Mouse (Mus musculus): ENCODE measurements around the gene Hist1h4b. TPM values are rescaled to one million over a fixed set of nuclear protein-coding genes. Genes with fewer than 3 reads are reported as not detected.
A peak's percentile ranks its signal among the peaks of the same experiment; 100 is the strongest.

Gene Hist1h4b
- total RNA-seq, 2 experiments from 2014 or later: 57.3 to 79.4 TPM

DNA sequence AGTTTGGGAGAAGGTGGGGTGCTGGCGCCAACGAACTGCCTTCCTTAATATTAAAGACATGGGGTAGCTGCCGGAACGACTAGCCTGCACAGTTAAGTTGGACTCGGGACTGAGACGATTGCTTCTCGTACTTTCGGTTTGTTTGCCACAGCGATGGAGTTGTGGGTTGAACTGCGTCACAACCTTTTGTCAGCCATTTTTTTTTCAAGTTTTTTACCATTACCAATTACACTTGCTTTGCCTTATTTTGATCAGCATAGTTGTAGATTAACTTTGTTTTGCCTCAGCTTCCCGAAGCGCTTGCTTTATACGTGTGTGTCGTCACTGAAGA lies 16.9 kb upstream of the Hist1h4b start:
- no peak for DNase-seq (ENCODE audit: low spot score in 2 of 2)

GRCm38 (mm10) chr13:23740256-23740840 lies 16.5 kb upstream of the Hist1h4b start:
- no peak for DNase-seq (ENCODE audit: low spot score in 2 of 2)

DNA sequence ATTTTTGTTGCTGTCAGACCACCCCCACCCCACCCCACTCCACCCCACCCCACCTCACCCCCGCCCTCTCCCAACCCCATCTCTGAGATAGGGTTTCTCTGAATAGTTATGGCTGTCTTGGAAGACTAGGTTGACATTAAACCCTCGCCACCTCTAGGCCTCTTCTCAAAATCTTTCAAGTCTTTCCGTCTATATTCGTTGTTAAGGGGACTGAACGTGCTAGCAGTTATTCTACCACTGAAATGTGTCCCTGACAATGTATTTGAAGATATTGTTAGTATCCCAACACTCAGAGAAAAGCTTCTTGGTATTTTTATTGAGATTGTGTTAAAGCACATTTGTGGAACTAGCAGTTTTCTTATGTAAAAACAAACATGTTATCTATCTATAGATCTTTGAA lies 15.9 kb upstream of the Hist1h4b start:
- no peak for DNase-seq (ENCODE audit: low spot score in 2 of 2)

- no peak for DNase-seq (ENCODE audit: low spot score in 2 of 2)
These were observed 14.8 kb upstream of the Hist1h4b start for GRCm38 (mm10) chr13:23742007-23742406.

- no peak for DNase-seq (ENCODE audit: low spot score in 2 of 2)
These were observed 13.6 kb upstream of the Hist1h4b start for GRCm38 (mm10) chr13:23743215-23743614.

DNA sequence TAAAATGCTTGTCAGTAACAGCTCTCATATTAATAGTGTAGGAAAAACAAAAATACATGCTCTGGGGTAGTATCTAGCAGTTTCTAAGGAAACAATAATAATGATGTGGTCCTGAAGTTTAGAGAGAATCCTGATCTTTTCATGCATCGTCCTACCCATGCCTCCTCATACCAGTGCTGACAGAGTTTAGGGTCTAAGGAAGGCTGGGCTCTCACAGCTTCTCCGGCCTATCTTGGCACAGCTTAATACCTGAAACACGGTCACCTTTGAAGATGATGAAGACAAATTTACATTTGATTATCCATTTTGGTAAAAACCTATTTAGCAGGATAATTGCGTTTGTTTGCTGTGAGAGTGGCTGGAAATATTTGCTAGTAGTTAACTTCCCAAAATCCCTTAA lies 12.8 kb upstream of the Hist1h4b start:
- DNase-seq (ENCODE audit: low spot score in 2 of 2): no peak

DNA sequence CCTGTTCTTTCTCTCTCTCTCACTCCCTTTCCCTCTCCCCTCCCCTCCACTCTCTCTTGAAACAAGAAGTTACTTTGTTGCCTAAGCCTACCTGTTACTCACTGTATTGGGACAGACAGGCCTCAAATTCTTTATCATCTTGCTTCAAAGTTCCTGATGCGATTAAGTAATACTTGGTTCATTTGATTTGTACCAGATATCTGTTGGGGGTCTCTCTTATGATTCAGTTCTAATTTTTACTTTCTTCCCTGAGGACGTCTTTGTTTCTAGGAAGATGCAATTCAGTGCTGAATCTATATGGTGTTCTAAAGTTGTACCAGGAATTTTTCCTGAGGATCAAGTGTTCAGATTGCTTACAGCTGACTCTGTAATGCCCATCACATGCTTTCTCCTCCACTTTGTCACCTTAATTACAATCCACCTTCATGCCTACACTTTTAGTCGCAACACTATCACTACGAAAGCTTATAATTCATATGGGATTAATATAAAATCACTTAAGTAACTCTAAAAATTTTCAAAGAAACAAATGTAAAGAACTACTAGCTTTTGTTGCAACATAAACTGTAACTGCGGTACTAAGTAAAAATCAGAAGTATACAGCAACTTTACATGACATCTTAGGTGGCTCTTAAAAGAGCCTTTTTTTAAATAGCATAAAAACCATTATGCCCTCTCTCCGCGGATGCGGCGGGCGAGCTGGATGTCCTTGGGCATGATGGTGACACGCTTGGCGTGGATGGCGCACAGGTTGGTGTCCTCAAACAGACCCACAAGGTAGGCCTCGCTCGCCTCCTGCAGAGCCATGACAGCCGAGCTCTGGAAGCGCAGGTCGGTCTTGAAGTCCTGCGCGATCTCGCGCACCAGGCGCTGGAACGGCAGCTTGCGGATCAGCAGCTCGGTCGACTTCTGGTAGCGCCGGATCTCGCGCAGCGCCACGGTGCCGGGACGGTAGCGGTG lies 12.1 kb upstream of the Hist1h4b start:
- no peak for DNase-seq (ENCODE audit: low spot score in 2 of 2)

DNA sequence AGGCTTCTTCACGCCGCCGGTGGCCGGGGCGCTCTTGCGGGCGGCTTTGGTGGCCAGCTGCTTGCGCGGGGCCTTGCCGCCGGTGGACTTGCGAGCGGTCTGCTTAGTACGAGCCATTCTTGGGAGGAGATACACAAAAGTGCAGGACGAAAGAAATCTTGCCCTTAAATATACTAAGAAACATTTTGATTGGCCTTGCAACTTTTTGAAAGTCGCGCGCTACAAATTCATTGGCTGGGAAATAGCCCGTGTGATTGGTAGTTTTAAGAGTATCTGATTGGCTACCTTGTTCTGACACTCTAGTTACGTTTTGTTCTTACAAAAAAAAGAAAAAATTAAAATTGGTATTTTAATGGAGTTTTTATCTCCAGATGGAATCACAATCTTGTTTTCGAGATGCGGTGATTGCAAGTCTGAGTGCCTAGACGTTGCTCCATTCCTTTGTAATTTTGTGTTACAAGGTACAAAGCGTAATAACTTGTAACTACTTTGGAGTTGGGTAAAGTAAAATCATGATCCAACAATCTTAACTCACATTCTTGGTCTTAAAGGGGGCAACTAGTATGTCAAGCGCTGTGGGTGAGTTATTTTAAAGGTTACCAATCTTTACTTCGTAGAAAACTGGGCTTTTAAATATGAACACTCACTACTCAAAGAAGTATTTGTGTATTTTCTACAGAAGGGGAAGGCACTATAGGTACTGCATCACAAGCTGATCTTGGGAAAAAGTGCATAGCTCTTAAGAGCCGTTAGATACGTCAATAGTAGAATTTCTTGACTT lies 11.2 kb upstream of the Hist1h4b start, which contains the start of gene Hist1h3c:
TSS of gene Hist1h3c (minus strand) at position 222 of the 781 bp plus-strand sequence.
- DNase-seq (ENCODE audit: low spot score in 2 of 2): peak; percentile 79 to 92

DNA sequence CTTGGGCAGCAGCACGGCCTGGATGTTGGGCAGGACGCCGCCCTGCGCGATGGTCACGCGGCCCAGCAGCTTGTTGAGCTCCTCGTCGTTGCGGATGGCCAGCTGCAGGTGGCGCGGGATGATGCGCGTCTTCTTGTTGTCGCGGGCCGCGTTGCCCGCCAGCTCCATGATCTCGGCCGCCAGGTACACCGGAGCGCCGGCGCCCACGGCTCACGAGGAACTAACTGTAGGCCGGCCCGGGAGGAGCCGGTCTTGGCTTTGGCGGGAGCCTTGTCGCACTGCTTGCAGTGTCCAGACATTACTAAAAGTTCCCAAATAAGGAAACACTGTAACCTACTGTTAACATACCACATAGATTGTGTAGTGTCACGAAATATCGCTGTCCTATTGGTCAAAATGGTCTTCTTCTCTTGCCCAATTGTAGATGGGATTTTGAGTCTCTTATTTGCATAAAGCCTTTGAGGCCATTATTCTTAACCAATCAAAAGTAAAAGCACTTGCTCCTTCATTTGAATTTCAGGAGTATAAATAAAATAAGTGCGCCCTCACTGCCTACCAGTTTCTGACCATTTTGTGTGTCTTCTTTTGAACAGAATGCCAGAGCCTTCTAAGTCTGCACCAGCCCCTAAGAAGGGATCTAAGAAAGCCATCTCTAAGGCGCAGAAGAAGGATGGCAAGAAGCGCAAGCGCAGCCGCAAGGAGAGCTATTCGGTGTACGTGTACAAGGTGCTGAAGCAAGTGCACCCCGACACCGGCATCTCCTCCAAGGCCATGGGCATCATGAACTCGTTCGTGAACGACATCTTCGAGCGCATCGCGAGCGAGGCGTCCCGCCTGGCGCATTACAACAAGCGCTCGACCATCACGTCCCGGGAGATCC lies 10.4 kb upstream of the Hist1h4b start, which contains the start of gene Hist1h2bb:
TSS of gene Hist1h2bb (plus strand) at position 534 of the 880 bp plus-strand sequence.
- peak; percentile 74 to 92 for DNase-seq (ENCODE audit: low spot score in 2 of 2)

GRCm38 (mm10) chr13:23747081-23747891 lies 9.5 kb upstream of the Hist1h4b start:
- no peak for DNase-seq (ENCODE audit: low spot score in 2 of 2)

DNA sequence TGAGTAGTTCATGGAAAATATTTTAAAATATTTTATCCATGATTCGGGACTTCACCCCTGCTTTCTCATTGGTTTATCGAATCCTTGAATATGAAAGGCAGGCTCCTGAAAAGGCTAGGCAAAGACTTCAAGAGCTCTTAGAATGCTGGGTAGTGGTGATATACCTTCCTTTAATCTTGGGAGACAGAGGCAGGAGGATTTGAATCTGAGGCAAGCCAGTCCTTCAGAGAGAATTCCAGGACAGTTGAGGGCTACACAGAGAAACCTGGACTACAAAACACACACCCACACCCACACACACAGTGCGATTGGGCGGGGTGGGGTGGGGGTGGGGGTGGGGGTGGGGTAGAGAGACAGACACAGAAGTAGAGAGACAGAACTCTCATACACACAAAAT lies 8.9 kb upstream of the Hist1h4b start:
- no peak for DNase-seq (ENCODE audit: low spot score in 2 of 2)

GRCm38 (mm10) chr13:23749563-23750121 lies 7.2 kb upstream of the Hist1h4b start:
- no peak for DNase-seq (ENCODE audit: low spot score in 2 of 2)

DNA sequence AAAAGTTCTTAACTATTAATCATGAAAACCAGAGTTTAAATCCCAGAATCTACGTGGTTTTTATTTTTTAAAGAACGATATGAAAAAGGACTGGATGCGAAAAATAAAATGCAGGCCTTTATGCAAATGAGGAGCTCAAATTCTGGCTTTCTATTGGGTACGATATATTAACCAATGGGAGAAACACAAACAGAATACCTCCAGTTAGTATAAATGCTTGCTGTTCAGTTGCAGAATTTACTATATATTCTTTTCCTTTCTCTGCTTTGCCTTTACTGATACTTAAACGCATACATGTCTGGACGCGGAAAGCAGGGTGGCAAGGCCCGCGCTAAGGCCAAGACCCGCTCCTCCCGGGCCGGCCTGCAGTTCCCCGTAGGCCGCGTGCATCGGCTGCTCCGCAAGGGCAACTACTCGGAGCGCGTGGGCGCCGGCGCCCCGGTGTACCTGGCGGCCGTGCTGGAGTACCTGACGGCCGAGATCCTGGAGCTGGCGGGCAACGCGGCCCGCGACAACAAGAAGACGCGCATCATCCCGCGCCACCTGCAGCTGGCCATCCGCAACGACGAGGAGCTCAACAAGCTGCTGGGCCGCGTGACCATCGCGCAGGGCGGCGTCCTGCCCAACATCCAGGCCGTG lies 5.9 kb upstream of the Hist1h4b start, which contains the start of gene Hist1h2ab:
TSS of gene Hist1h2ab (plus strand) at position 288 of the 639 bp plus-strand sequence.
- DNase-seq (ENCODE audit: low spot score in 2 of 2): peak; percentile 41 to 73

DNA sequence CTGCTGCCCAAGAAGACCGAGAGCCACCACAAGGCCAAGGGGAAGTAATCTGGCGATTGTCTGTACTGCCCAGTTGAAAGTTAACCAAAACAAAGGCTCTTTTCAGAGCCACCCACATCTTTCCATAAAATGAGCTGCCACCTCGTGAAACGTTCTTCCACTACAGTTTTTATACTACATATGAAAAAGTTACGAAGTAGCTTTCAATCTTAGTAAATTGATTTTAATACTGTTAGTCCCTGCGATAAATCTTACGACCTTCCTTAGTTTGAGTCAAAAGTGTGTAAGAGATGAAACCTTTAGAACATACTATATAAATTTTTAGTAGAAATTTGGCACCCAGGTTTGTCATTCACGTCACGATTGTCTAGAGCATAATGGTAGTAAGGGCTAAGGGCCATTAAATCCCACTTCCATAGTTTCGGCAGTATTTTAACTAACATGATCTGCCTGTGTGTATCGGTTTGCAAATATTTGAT lies 5.3 kb upstream of the Hist1h4b start:
- no peak for DNase-seq (ENCODE audit: low spot score in 2 of 2)

GRCm38 (mm10) chr13:23752067-23752741 lies 4.6 kb upstream of the Hist1h4b start, which contains the start of gene Hist1h3b:
TSS of gene Hist1h3b (plus strand) at chr13:23752267.
- peak; percentile 87 to 94 for DNase-seq (ENCODE audit: low spot score in 2 of 2)

DNA sequence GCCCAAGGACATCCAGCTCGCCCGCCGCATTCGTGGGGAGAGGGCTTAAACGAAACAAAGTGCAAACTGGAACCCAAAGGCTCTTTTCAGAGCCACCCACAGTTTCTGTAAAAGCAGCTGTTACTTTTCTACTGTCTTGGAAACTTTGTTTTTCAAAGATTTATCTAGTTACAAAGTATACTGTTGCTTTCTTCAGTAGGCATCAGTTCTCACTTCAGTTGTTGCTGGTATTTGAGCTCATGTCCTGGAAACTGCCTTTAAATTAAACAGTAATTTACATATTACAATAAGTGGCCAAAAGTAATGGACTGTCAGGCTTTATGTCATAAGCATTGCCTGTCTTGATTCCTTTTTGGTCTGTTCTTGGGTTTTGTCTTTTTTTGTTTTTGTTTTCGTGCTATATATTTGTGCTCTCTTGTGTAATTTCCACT lies 4.1 kb upstream of the Hist1h4b start:
- DNase-seq (ENCODE audit: low spot score in 2 of 2): no peak

GRCm38 (mm10) chr13:23753314-23754078 lies 3.3 kb upstream of the Hist1h4b start:
- no peak for DNase-seq (ENCODE audit: low spot score in 2 of 2)

Measured in layer of hippocampus, postnatal 14 days (tissue).